Mouse (Mus musculus): ENCODE results near the gene Bnipl. TPM values are rescaled to one million over a fixed set of nuclear protein-coding genes. Genes with fewer than 3 reads are reported as not detected.
A peak's percentile ranks its signal among the peaks of the same experiment; 100 is the strongest.

Gene Bnipl
- polyA plus RNA-seq, 1 experiment: 0.34 TPM

- Histone ChIP-seq H3K36me3 (ENCODE audit: control insufficient read depth, insufficient read depth) (no peaks in the 10 kb centered on the region), H3K27me3 (ENCODE audit: control insufficient read depth, insufficient read depth, insufficient read length) (no peaks in the 10 kb centered on the region), H3K79me3 (ENCODE audit: low read depth) (peaks cover 6% of the 10 kb centered on the region), H3K4me3 (ENCODE audit: insufficient read depth, poor library complexity, severe bottlenecking) (peak overlapping the region; percentile 89), H3K79me2 (ENCODE audit: control insufficient read depth, insufficient read depth) (peaks cover 56% of the 10 kb centered on the region), H3ac (ENCODE audit: control insufficient read depth, insufficient read length, low read depth) (no peak overlapping the region)
- TF ChIP-seq MYOG (IDR thresholded peaks at IDR 0.05; ENCODE audit: control insufficient read depth, extremely low read depth, insufficient read length): no peak
- no peak for TF ChIP-seq MYOD1 (IDR thresholded peaks at IDR 0.05; ENCODE audit: control insufficient read depth, insufficient read length, low read depth)
- no peak for TF ChIP-seq FOSL1 (IDR thresholded peaks at IDR 0.05; ENCODE audit: insufficient read depth, low read length, poor library complexity, severe bottlenecking)
- no peak for TF ChIP-seq MAX (IDR thresholded peaks at IDR 0.05)
- no peak for TF ChIP-seq CTCF (IDR thresholded peaks at IDR 0.05; ENCODE audit: control insufficient read depth, insufficient read depth, insufficient read length)
- TF ChIP-seq USF1 (IDR thresholded peaks at IDR 0.05; ENCODE audit: low read depth): no peak
- TF ChIP-seq CEBPB (IDR thresholded peaks at IDR 0.05; ENCODE audit: low read depth): no peak
These were observed 29.8 kb upstream of the Bnipl start for GRCm38 (mm10) chr3:95280747-95281146.

- Histone ChIP-seq H3K4me3 (ENCODE audit: insufficient read depth, poor library complexity, severe bottlenecking) (no peak overlapping the region), H3ac (ENCODE audit: control insufficient read depth, insufficient read length, low read depth) (no peak overlapping the region), H3K79me3 (ENCODE audit: low read depth) (peaks cover 3% of the 10 kb centered on the region), H3K79me2 (ENCODE audit: control insufficient read depth, insufficient read depth) (peaks cover 50% of the 10 kb centered on the region), H3K36me3 (ENCODE audit: control insufficient read depth, insufficient read depth) (no peaks in the 10 kb centered on the region), H3K27me3 (ENCODE audit: control insufficient read depth, insufficient read depth, insufficient read length) (no peaks in the 10 kb centered on the region)
- no peak for TF ChIP-seq MAX (IDR thresholded peaks at IDR 0.05)
- no peak for TF ChIP-seq MYOG (IDR thresholded peaks at IDR 0.05; ENCODE audit: control insufficient read depth, extremely low read depth, insufficient read length)
- TF ChIP-seq USF1 (IDR thresholded peaks at IDR 0.05; ENCODE audit: low read depth): no peak
- no peak for TF ChIP-seq FOSL1 (IDR thresholded peaks at IDR 0.05; ENCODE audit: insufficient read depth, low read length, poor library complexity, severe bottlenecking)
- no peak for TF ChIP-seq CEBPB (IDR thresholded peaks at IDR 0.05; ENCODE audit: low read depth)
- TF ChIP-seq MYOD1 (IDR thresholded peaks at IDR 0.05; ENCODE audit: control insufficient read depth, insufficient read length, low read depth): no peak
- TF ChIP-seq CTCF (IDR thresholded peaks at IDR 0.05; ENCODE audit: control insufficient read depth, insufficient read depth, insufficient read length): no peak
These were observed 26.2 kb upstream of the Bnipl start for GRCm38 (mm10) chr3:95277149-95277551.

- Histone ChIP-seq H3K79me3 (ENCODE audit: low read depth) (peaks cover 3% of the 10 kb centered on the region), H3K36me3 (ENCODE audit: control insufficient read depth, insufficient read depth) (no peaks in the 10 kb centered on the region), H3K79me2 (ENCODE audit: control insufficient read depth, insufficient read depth) (peaks cover 53% of the 10 kb centered on the region), H3K4me3 (ENCODE audit: insufficient read depth, poor library complexity, severe bottlenecking) (no peak overlapping the region), H3ac (ENCODE audit: control insufficient read depth, insufficient read length, low read depth) (no peak overlapping the region), H3K27me3 (ENCODE audit: control insufficient read depth, insufficient read depth, insufficient read length) (no peaks in the 10 kb centered on the region)
- TF ChIP-seq CEBPB (IDR thresholded peaks at IDR 0.05; ENCODE audit: low read depth) (no peak), FOSL1 (IDR thresholded peaks at IDR 0.05; ENCODE audit: insufficient read depth, low read length, poor library complexity, severe bottlenecking) (no peak), USF1 (IDR thresholded peaks at IDR 0.05; ENCODE audit: low read depth) (no peak)
These were observed 25.5 kb upstream of the Bnipl start for GRCm38 (mm10) chr3:95276428-95276934.

- TF ChIP-seq MAX (IDR thresholded peaks at IDR 0.05) (no peak), MYOG (IDR thresholded peaks at IDR 0.05; ENCODE audit: control insufficient read depth, extremely low read depth, insufficient read length) (no peak), MYOD1 (IDR thresholded peaks at IDR 0.05; ENCODE audit: control insufficient read depth, insufficient read length, low read depth) (no peak), CEBPB (IDR thresholded peaks at IDR 0.05; ENCODE audit: low read depth) (no peak), CTCF (IDR thresholded peaks at IDR 0.05; ENCODE audit: control insufficient read depth, insufficient read depth, insufficient read length) (no peak), FOSL1 (IDR thresholded peaks at IDR 0.05; ENCODE audit: insufficient read depth, low read length, poor library complexity, severe bottlenecking) (no peak), USF1 (IDR thresholded peaks at IDR 0.05; ENCODE audit: low read depth) (no peak)
- Histone ChIP-seq H3K27me3 (ENCODE audit: control insufficient read depth, insufficient read depth, insufficient read length) (no peaks in the 10 kb centered on the region), H3K79me2 (ENCODE audit: control insufficient read depth, insufficient read depth) (peaks cover 42% of the 10 kb centered on the region), H3K79me3 (ENCODE audit: low read depth) (peaks cover 3% of the 10 kb centered on the region), H3K36me3 (ENCODE audit: control insufficient read depth, insufficient read depth) (no peaks in the 10 kb centered on the region), H3K4me3 (ENCODE audit: insufficient read depth, poor library complexity, severe bottlenecking) (no peak overlapping the region), H3ac (ENCODE audit: control insufficient read depth, insufficient read length, low read depth) (no peak overlapping the region)
These were observed 24.2 kb upstream of the Bnipl start for GRCm38 (mm10) chr3:95275161-95275560.

GRCm38 (mm10) chr3:95274453-95274852, 23.5 kb upstream of the Bnipl start:
- TF ChIP-seq CEBPB (IDR thresholded peaks at IDR 0.05; ENCODE audit: low read depth): no peak
- no peak for TF ChIP-seq MYOD1 (IDR thresholded peaks at IDR 0.05; ENCODE audit: control insufficient read depth, insufficient read length, low read depth)
- TF ChIP-seq MYOG (IDR thresholded peaks at IDR 0.05; ENCODE audit: control insufficient read depth, extremely low read depth, insufficient read length): no peak
- TF ChIP-seq MAX (IDR thresholded peaks at IDR 0.05): no peak
- TF ChIP-seq USF1 (IDR thresholded peaks at IDR 0.05; ENCODE audit: low read depth): no peak
- no peak for TF ChIP-seq CTCF (IDR thresholded peaks at IDR 0.05; ENCODE audit: control insufficient read depth, insufficient read depth, insufficient read length)
- no peak for TF ChIP-seq FOSL1 (IDR thresholded peaks at IDR 0.05; ENCODE audit: insufficient read depth, low read length, poor library complexity, severe bottlenecking)
- Histone ChIP-seq H3ac (ENCODE audit: control insufficient read depth, insufficient read length, low read depth) (no peak overlapping the region), H3K79me3 (ENCODE audit: low read depth) (peaks cover 3% of the 10 kb centered on the region), H3K27me3 (ENCODE audit: control insufficient read depth, insufficient read depth, insufficient read length) (no peaks in the 10 kb centered on the region), H3K36me3 (ENCODE audit: control insufficient read depth, insufficient read depth) (no peaks in the 10 kb centered on the region), H3K79me2 (ENCODE audit: control insufficient read depth, insufficient read depth) (peaks cover 42% of the 10 kb centered on the region), H3K4me3 (ENCODE audit: insufficient read depth, poor library complexity, severe bottlenecking) (no peak overlapping the region)

GRCm38 (mm10) chr3:95273471-95273870, 22.5 kb upstream of the Bnipl start:
- no peaks in the 10 kb centered on the region for H3K36me3 ChIP-seq (ENCODE audit: control insufficient read depth, insufficient read depth)
- TF ChIP-seq MYOG (IDR thresholded peaks at IDR 0.05; ENCODE audit: control insufficient read depth, extremely low read depth, insufficient read length) (no peak), CTCF (IDR thresholded peaks at IDR 0.05; ENCODE audit: control insufficient read depth, insufficient read depth, insufficient read length) (no peak), MYOD1 (IDR thresholded peaks at IDR 0.05; ENCODE audit: control insufficient read depth, insufficient read length, low read depth) (no peak), CEBPB (IDR thresholded peaks at IDR 0.05; ENCODE audit: low read depth) (no peak), MAX (IDR thresholded peaks at IDR 0.05) (no peak), USF1 (IDR thresholded peaks at IDR 0.05; ENCODE audit: low read depth) (no peak), FOSL1 (IDR thresholded peaks at IDR 0.05; ENCODE audit: insufficient read depth, low read length, poor library complexity, severe bottlenecking) (no peak)
- H3K79me2 ChIP-seq (ENCODE audit: control insufficient read depth, insufficient read depth): peaks cover 36% of the 10 kb centered on the region
- H3K79me3 ChIP-seq (ENCODE audit: low read depth): peaks cover 3% of the 10 kb centered on the region
- H3K4me3 ChIP-seq (ENCODE audit: insufficient read depth, poor library complexity, severe bottlenecking): no peak overlapping the region
- no peak overlapping the region for H3ac ChIP-seq (ENCODE audit: control insufficient read depth, insufficient read length, low read depth)
- no peaks in the 10 kb centered on the region for H3K27me3 ChIP-seq (ENCODE audit: control insufficient read depth, insufficient read depth, insufficient read length)
